Mouse (Mus musculus) cerebellum, adult 2 months (tissue): ENCODE results near the gene Kdm5b. TPM values are rescaled to one million over a fixed set of nuclear protein-coding genes. Genes with fewer than 3 reads are reported as not detected.
"Not testable (repeated sequence)": the region's sequence is repeated elsewhere in the genome, so short reads cannot be mapped to it uniquely, and the experiment has no call there.

ENCODE experiments used
- DNase-seq, 2 experiments: peaks; one replicate each; pipeline ENCODE4 v3.0.0; 2021
- H3K27ac ChIP-seq: fragments of 200-500 bp; 2 replicates; pipeline ENCODE4 v1.5.1; 2012; ENCODE audit warnings: low read length, control low read depth, inconsistent platforms; ENCODE audit not compliant: insufficient read depth
- H3K27me3 ChIP-seq: fragments of 200-500 bp; 2 replicates; pipeline ENCODE4 v1.6.1; 2012; ENCODE audit warnings: inconsistent platforms, mild to moderate bottlenecking, low read length, moderate library complexity; ENCODE audit not compliant: control insufficient read depth, insufficient read depth
- H3K4me1 ChIP-seq: fragments of 200-500 bp; 2 replicates; pipeline ENCODE4 v1.6.1; 2011; ENCODE audit warnings: low read length; ENCODE audit not compliant: control insufficient read depth, insufficient read depth
- H3K4me3 ChIP-seq: fragments of 200-500 bp; replicated peaks from 2 replicates; pipeline ENCODE3; 2011; ENCODE audit warnings: mild to moderate bottlenecking, low read depth, low read length, control low read depth; ENCODE audit not compliant: insufficient read depth
- CTCF ChIP-seq: fragments of 200-500 bp; IDR thresholded peaks from 2 replicates; pipeline ENCODE4 v1.5.1; 2011; ENCODE audit warnings: low read depth, mild to moderate bottlenecking, control low read depth, low read length, moderate library complexity, borderline replicate concordance; ENCODE audit not compliant: insufficient read depth
- POLR2A ChIP-seq: fragments of 200-500 bp; IDR thresholded peaks from 2 replicates; pipeline ENCODE4 v1.6.1; 2011; ENCODE audit warnings: low read length, control low read depth, borderline replicate concordance; ENCODE audit not compliant: insufficient read depth
- WGBS: fragments of 180-500 bp; shearing (Covaris S2); methylation state at CpG from one replicate; pipeline ENCODE4 v1.1.7; 2018; 5-methylcytosine and 5-hydroxymethylcytosine counted together
- polyA plus RNA-seq: library from polyadenylated mRNA; depleted of rRNA; stranded (reverse); fragments of >200 nt; gene quantifications from 2 replicates; pipeline ENCODE4 v1.2.3, GENCODE M21; 2012

The Kdm5b gene
- polyA plus RNA-seq, 1 experiment: 20.5 TPM

GRCm38 (mm10) chr1:134530618-134531017 lies 29.4 kb upstream of the Kdm5b start:
- H3K27ac ChIP-seq: no peak overlapping the region
- WGBS: 58% methylated on average over 6 of the region's 6 CpGs
- H3K4me1 ChIP-seq: no peaks in the 10 kb centered on the region
- TF ChIP-seq CTCF: no peak
- TF ChIP-seq POLR2A: no peak
- no peak overlapping the region for H3K4me3 ChIP-seq
- no peak for DNase-seq
- H3K27me3 ChIP-seq: no peaks in the 10 kb centered on the region; the same call in 1 of the 2 replicates

DNA sequence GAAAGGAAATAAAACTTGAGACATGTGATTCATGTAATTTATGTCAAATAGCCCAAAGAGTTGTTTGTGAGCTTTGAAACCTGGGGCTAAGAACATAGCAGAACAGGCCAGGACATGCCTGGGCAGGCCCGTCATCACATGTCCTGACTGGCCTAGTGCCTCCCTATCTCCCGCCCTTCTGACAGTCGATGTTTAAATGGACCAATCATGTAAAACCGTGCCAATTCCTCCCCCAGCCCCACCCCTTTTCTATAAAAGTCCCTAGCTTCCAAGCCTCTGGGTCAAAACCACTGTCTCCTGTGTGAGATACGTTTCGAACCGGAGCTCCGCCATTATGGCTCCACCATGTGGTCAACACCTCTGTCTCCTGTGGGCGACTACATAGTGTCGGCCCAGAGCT lies 26.3 kb upstream of the Kdm5b start:
- not testable (repeated sequence) for H3K4me1 ChIP-seq, H3K27ac ChIP-seq, DNase-seq, H3K4me3 ChIP-seq, H3K27me3 ChIP-seq
- 92% methylated on average over 10 of the region's 10 CpGs for WGBS

DNA sequence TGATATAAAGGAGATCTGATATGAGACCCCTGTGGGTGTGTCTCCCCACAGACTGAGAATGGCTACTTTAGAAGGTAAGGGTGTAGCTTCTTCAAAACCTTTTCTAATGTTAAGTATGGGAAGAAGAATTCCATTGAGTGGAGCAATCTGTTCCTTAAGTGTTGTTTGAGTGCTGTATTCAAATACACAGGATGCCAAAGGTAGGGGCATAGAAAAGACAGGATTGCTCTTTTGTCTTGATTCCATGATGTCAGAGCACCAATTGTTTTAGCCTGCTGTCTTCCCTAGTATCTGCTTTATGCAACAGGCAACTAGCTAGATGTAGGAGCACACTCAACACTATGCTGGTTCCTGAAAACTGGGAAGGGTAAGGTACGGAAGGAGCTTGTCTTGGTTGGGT lies 24.9 kb upstream of the Kdm5b start:
- Histone ChIP-seq H3K4me3 (no peak overlapping the region), H3K27me3 (no peaks in the 10 kb centered on the region), H3K4me1 (no peaks in the 10 kb centered on the region), H3K27ac (no peak overlapping the region)
- no peak for TF ChIP-seq CTCF
- TF ChIP-seq POLR2A: no peak
- DNase-seq: no peak
- WGBS: 95% methylated on average over 1 of the region's 1 CpGs

DNA sequence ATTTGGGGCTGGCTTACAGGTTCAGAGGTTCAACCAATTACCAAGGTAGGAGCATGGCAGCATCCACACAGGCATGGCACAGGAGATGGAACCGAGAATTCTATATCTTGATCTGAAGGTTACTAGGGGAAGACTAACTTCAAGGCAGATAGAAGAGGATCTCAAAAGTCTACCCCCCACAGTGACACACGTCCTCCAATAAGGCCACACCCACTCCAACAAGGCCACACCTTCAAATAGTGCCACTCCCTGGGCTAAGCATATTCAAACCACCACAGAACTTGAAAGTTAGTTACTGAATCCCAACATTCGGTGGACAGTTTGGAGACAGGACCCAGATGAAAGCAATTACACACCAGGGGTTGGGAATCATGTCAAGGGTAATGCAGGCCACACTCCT lies 24.5 kb upstream of the Kdm5b start:
- no peaks in the 10 kb centered on the region for H3K27me3 ChIP-seq
- no peak for TF ChIP-seq POLR2A
- no peak overlapping the region for H3K27ac ChIP-seq
- 68% methylated on average over 3 of the region's 3 CpGs for WGBS
- H3K4me1 ChIP-seq: no peaks in the 10 kb centered on the region
- no peak overlapping the region for H3K4me3 ChIP-seq
- no peak for DNase-seq

- Histone ChIP-seq H3K4me3 (no peak overlapping the region), H3K27me3 (no peaks in the 10 kb centered on the region), H3K4me1 (no peaks in the 10 kb centered on the region), H3K27ac (no peak overlapping the region)
- WGBS: 92% methylated on average over 10 of the region's 10 CpGs
- TF ChIP-seq CTCF (no peak), POLR2A (no peak)
- no peak for DNase-seq
These were observed 19.4 kb upstream of the Kdm5b start for GRCm38 (mm10) chr1:134540610-134541009.

- 60% methylated on average over 4 of the region's 4 CpGs for WGBS
- no peak for TF ChIP-seq CTCF
- TF ChIP-seq POLR2A: no peak
These were observed 11.7 kb upstream of the Kdm5b start for GRCm38 (mm10) chr1:134548231-134548630.

DNA sequence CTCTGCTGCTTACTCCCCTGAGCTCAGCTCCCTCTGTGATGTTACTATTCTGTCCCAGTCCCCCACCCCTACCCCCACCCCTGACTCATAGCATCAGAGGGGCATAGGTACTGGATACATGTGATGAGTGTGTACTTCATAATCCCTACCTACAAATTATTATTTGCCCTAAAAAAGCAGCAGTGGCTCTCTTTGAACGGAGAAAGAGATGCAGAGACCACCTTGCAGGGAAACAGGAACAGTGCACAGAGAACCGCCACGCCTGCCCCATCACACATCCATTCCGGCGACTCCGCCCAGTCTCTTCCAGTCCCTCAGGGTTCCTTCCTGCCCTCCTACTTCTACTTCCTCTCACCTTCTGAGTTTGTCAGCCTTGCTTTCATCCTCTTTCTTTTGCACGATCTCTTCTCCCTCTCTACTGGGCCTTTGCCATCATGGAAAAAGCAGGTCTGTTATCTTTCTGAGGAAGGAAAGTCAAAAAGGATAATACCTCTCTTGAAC lies 10.3 kb upstream of the Kdm5b start, which contains the start of gene Mgat4e:
Mgat4e (minus strand) TSS at position 51 of the 501 bp plus-strand sequence.
- no peak for TF ChIP-seq POLR2A
- no peak for TF ChIP-seq CTCF
- 74% methylated on average over 7 of the region's 7 CpGs for WGBS
- no peaks in the 10 kb centered on the region for H3K27me3 ChIP-seq
- no peaks in the 10 kb centered on the region for H3K4me1 ChIP-seq
- DNase-seq: no peak
- H3K27ac ChIP-seq: no peak within 1 kb of the TSS
- no peak within 1 kb of the TSS for H3K4me3 ChIP-seq

More at GRCm38 (mm10) chr1:134548231-134548630, 11.7 kb upstream of the Kdm5b start:
- Histone ChIP-seq H3K27me3 (no peaks in the 10 kb centered on the region), H3K27ac (no peak overlapping the region), H3K4me1 (no peaks in the 10 kb centered on the region), H3K4me3 (no peak overlapping the region)
- no peak for DNase-seq

GRCm38 (mm10) chr1:134551869-134552268 lies 8.1 kb upstream of the Kdm5b start:
- no peaks in the 10 kb centered on the region for H3K27me3 ChIP-seq
- 79% methylated on average over 3 of the region's 3 CpGs for WGBS
- DNase-seq: no peak

DNA sequence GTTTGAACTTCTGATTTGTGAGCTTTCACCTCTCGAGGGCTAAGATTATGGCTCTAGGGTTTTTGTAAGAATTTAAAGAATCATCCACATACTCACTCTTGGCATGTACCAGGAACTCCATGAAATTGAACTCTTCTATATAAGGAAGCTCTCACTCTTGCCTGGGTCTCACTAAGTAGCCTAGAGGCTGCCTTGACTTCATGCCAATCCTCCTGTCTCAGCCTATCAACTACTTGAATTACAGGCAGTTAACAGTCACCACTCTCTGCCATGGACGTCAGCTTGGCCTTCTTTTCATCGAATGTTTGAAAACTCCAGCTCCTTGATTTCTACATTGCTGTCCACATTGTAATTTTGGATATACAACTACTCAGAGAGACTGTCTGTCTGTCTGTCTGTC lies 7.6 kb upstream of the Kdm5b start:
- TF ChIP-seq CTCF (no peak), POLR2A (no peak)
- DNase-seq: no peak
- Histone ChIP-seq H3K4me3 (no peak overlapping the region), H3K4me1 (no peaks in the 10 kb centered on the region), H3K27ac (no peak overlapping the region), H3K27me3 (no peaks in the 10 kb centered on the region)
- WGBS: 66% methylated on average over 3 of the region's 3 CpGs

More at GRCm38 (mm10) chr1:134551869-134552268, 8.1 kb upstream of the Kdm5b start:
- Histone ChIP-seq H3K4me1 (no peaks in the 10 kb centered on the region), H3K4me3 (no peak overlapping the region), H3K27ac (no peak overlapping the region)
- no peak for TF ChIP-seq POLR2A
- no peak for TF ChIP-seq CTCF
